Mouse (Mus musculus) liver, postnatal 0 days (tissue): ENCODE data around the gene Cabp4.

Experiments
- CTCF ChIP-seq: sonication (generic); IDR thresholded peaks from 2 replicates; pipeline ENCODE4 v1.5.1; 2016; ENCODE audit warnings: antibody characterized with exemption, low read depth
- EP300 ChIP-seq: IDR thresholded peaks from 2 replicates; pipeline ENCODE4 v1.6.1; 2016; ENCODE audit warnings: antibody characterized with exemption, low read depth, mild to moderate bottlenecking

- TF ChIP-seq CTCF (no peak), EP300 (no peak)
These were observed 36.6 kb upstream of the Cabp4 start for GRCm38 (mm10) chr19:4180411-4180810.
